11 mouse cellular contexts compared by ENCODE assay signal in genomic region chr6:142941078-142941477, GRCm38 (mm10). TPM values are rescaled to one million over a fixed set of nuclear protein-coding genes. Genes with fewer than 3 reads are reported as not detected.
DNase-seq lines count a peak whose midpoint lies in the region; ATAC-seq lines count a peak whose summit lies in the region.
"Had no signal": no experiment of that assay in that cellular context is flagged by ENCODE, and none has a peak within 500 bp of the region (broad histone marks: within the 10 kb centered on the region; RNA-seq: fewer than 3 reads in every experiment).

No protein-coding gene starts in this region.

- no peaks in the 10 kb centered on the region for H3K9me3 ChIP-seq in forebrain, embryonic 11.5 days (ENCODE audit: control insufficient read depth, low read length)
- peaks cover 3% of the 10 kb centered on the region; the same call in 1 of the 2 replicates for H3K9me3 ChIP-seq in forebrain, embryonic 10.5 days
- no peaks in the 10 kb centered on the region for H3K9me3 ChIP-seq in forebrain, embryonic 15.5 days
- no peaks in the 10 kb centered on the region for H3K9me3 ChIP-seq in neural tube, embryonic 13.5 days
- no peaks in the 10 kb centered on the region for H3K9me3 ChIP-seq in embryonic facial prominence, embryonic 10.5 days
- H3K9me3 ChIP-seq: heart, embryonic 10.5 days had no signal

- no peaks in the 10 kb centered on the region for H3K4me1 ChIP-seq in forebrain, embryonic 11.5 days (replicated peaks; ENCODE audit: control insufficient read depth, insufficient read depth, low read length)
- H3K4me1 ChIP-seq in forebrain, embryonic 10.5 days = peaks cover 5% of the 10 kb centered on the region; the same call in 1 of the 2 replicates
- peaks cover 17% of the 10 kb centered on the region for H3K4me1 ChIP-seq in forebrain, embryonic 15.5 days
- H3K4me1 ChIP-seq in neural tube, embryonic 13.5 days (replicated peaks) = peaks cover 49% of the 10 kb centered on the region
- peaks cover 5% of the 10 kb centered on the region for H3K4me1 ChIP-seq in embryonic facial prominence, embryonic 10.5 days

- H3K9ac ChIP-seq in forebrain, embryonic 11.5 days (ENCODE audit: low read length) = no peak overlapping the region
- H3K9ac ChIP-seq in forebrain, embryonic 15.5 days (replicated peaks) = no peak overlapping the region
- H3K9ac ChIP-seq in neural tube, embryonic 13.5 days = no peak overlapping the region

- H3K27me3 ChIP-seq in forebrain, embryonic 11.5 days (ENCODE audit: control insufficient read depth, insufficient read depth, low read length) = no peaks in the 10 kb centered on the region
- H3K27me3 ChIP-seq in forebrain, embryonic 10.5 days (ENCODE audit: poor library complexity, severe bottlenecking) = no peaks in the 10 kb centered on the region
- no peaks in the 10 kb centered on the region for H3K27me3 ChIP-seq in forebrain, embryonic 15.5 days
- no peaks in the 10 kb centered on the region for H3K27me3 ChIP-seq in neural tube, embryonic 13.5 days
- no peaks in the 10 kb centered on the region for H3K27me3 ChIP-seq in embryonic facial prominence, embryonic 10.5 days (replicated peaks; ENCODE audit: low read depth, poor library complexity, severe bottlenecking)

- no peak overlapping the region for H3K4me3 ChIP-seq in forebrain, embryonic 11.5 days (ENCODE audit: low read depth, low read length)
- H3K4me3 ChIP-seq in forebrain, embryonic 10.5 days = no peak overlapping the region
- H3K4me3 ChIP-seq in forebrain, embryonic 15.5 days = no peak overlapping the region
- H3K4me3 ChIP-seq in neural tube, embryonic 13.5 days = no peak overlapping the region
- no peak overlapping the region for H3K4me3 ChIP-seq in embryonic facial prominence, embryonic 10.5 days
- H3K4me3 ChIP-seq: heart, embryonic 10.5 days had no signal

- 75% methylated on average over 8 of the region's 8 CpGs for WGBS in forebrain, embryonic 11.5 days
- WGBS in forebrain, embryonic 10.5 days = 82% methylated on average over 8 of the region's 8 CpGs
- WGBS in forebrain, embryonic 15.5 days = 51% methylated on average over 8 of the region's 8 CpGs
- 55% methylated on average over 8 of the region's 8 CpGs for WGBS in neural tube, embryonic 13.5 days
- WGBS in embryonic facial prominence, embryonic 10.5 days = 64% methylated on average over 8 of the region's 8 CpGs

- H3K4me2 ChIP-seq in forebrain, embryonic 11.5 days (ENCODE audit: low read depth, low read length, severe bottlenecking) = no peak overlapping the region
- H3K4me2 ChIP-seq in forebrain, embryonic 15.5 days (replicated peaks) = no peak overlapping the region
- H3K4me2 ChIP-seq in neural tube, embryonic 13.5 days = no peak overlapping the region

- no peak for DNase-seq in forebrain, embryonic 11.5 days (ENCODE audit: low spot score)
- DNase-seq in forebrain, embryonic 10.5 days (ENCODE audit: extremely low spot score, low spot score) = no peak
- DNase-seq in layer of hippocampus, postnatal 10 days (ENCODE audit: low spot score in 2 of 2) = peak; percentile 62 to 68
- no peak for DNase-seq in embryonic facial prominence, embryonic 10.5 days (ENCODE audit: low spot score)
- DNase-seq in kidney, adult 18-20 months = no peak
- DNase-seq: kidney, postnatal 4 days had no signal

- H3K27ac ChIP-seq in forebrain, embryonic 11.5 days (ENCODE audit: low read depth, low read length) = no peak overlapping the region
- H3K27ac ChIP-seq in forebrain, embryonic 10.5 days = no peak overlapping the region
- H3K27ac ChIP-seq in forebrain, embryonic 15.5 days (replicated peaks) = no peak overlapping the region
- H3K27ac ChIP-seq in neural tube, embryonic 13.5 days (replicated peaks) = peak overlapping the region; percentile 54
- no peak overlapping the region for H3K27ac ChIP-seq in embryonic facial prominence, embryonic 10.5 days (replicated peaks)
- H3K27ac ChIP-seq: heart, embryonic 10.5 days had no signal

- peak; percentile 60 for ATAC-seq in forebrain, embryonic 11.5 days (replicated peaks; ENCODE audit: low FRiP score)
- ATAC-seq in forebrain, embryonic 15.5 days (replicated peaks) = 0 out of 2 replicates have a peak, but pooled peaks have one; percentile 48
- peak; percentile 47; the same call in 1 of the 2 replicates for ATAC-seq in neural tube, embryonic 13.5 days (ENCODE audit: low read depth)
- no peak for ATAC-seq in activated CD4-positive, CD25-positive, alpha-beta regulatory T cell, adult 4 months

- no peaks in the 10 kb centered on the region for H3K36me3 ChIP-seq in forebrain, embryonic 11.5 days (ENCODE audit: control insufficient read depth, insufficient read depth, low read length)
- 0 out of 2 replicates have a peak, but pooled peaks cover 2% of the 10 kb centered on the region for H3K36me3 ChIP-seq in forebrain, embryonic 10.5 days (replicated peaks)
- peaks cover 6% of the 10 kb centered on the region for H3K36me3 ChIP-seq in forebrain, embryonic 15.5 days
- H3K36me3 ChIP-seq in neural tube, embryonic 13.5 days = peaks cover 18% of the 10 kb centered on the region
- H3K36me3 ChIP-seq in embryonic facial prominence, embryonic 10.5 days (replicated peaks) = no peaks in the 10 kb centered on the region; the same call in 1 of the 2 replicates
- H3K36me3 ChIP-seq: G1E; heart, embryonic 10.5 days had no signal

RNA-seq across cellular contexts. Expression of gene St8sia1, which starts 23.2 kb away (rescaled TPM):
- 2.4 and 3.1 TPM in 2 replicates for polyA plus RNA-seq in forebrain, embryonic 11.5 days (2014; fragmentation: Nextera tagmentation; extraction: Ambion mirVana)
- polyA plus RNA-seq in forebrain, embryonic 10.5 days (2016; fragmentation: Nextera tagmentation; extraction: Ambion mirVana) = 2.3 and 2.6 TPM in 2 replicates
- 5.5 and 6.9 TPM in 2 replicates for polyA plus RNA-seq in forebrain, embryonic 15.5 days (2015; fragmentation: Nextera tagmentation; extraction: Ambion mirVana)
- total RNA-seq in layer of hippocampus, postnatal 10 days (2021) = 10 to 100 TPM; 33.8 to 36.2 TPM
- polyA plus RNA-seq in neural tube, embryonic 13.5 days (2015; fragmentation: Nextera tagmentation; extraction: Ambion mirVana) = 9.8 and 10.0 TPM in 2 replicates
- 1.6 and 2.4 TPM in 2 replicates for polyA plus RNA-seq in embryonic facial prominence, embryonic 10.5 days (2016; fragmentation: Nextera tagmentation; extraction: Ambion mirVana)
- 10 to 100 TPM; 10.6 to 11.5 TPM for polyA plus RNA-seq in activated CD4-positive, CD25-positive, alpha-beta regulatory T cell, adult 4 months (2017; shearing (Covaris generic))
- polyA plus RNA-seq: G1E had no signal

Comparison
In these comparisons a context has a peak if more than half of its experiments do, and no peak if none do; other contexts are left out.
1. DNase-seq: peak in layer of hippocampus, postnatal 10 days (2 of 2); none in forebrain, embryonic 11.5 days (single experiment), forebrain, embryonic 10.5 days (single experiment), embryonic facial prominence, embryonic 10.5 days (single experiment) and kidney, adult 18-20 months (single experiment).